13 mouse cellular contexts compared by ENCODE assay signal in genomic region chr1:64796867-64797582, GRCm38 (mm10). TPM values are rescaled to one million over a fixed set of nuclear protein-coding genes. Genes with fewer than 3 reads are reported as not detected.
DNase-seq lines count a peak whose midpoint lies in the region; ATAC-seq lines count a peak whose summit lies in the region.
"Had no signal": no experiment of that assay in that cellular context is flagged by ENCODE, and none has a peak within 500 bp of the region (broad histone marks: within the 10 kb centered on the region; RNA-seq: fewer than 3 reads in every experiment).

No protein-coding gene starts in this region.

- H3K4me1 ChIP-seq in heart, embryonic 11.5 days (ENCODE audit: control insufficient read depth, insufficient read depth, low read length): peaks cover 8% of the 10 kb centered on the region
- H3K4me1 ChIP-seq in embryonic facial prominence, embryonic 10.5 days: peaks cover 24% of the 10 kb centered on the region

- H3K4me3 ChIP-seq in heart, embryonic 11.5 days (ENCODE audit: low read depth, low read length): no peak overlapping the region
- H3K4me3 ChIP-seq in embryonic facial prominence, embryonic 10.5 days: no peak overlapping the region
- H3K4me3 ChIP-seq: heart, embryonic 13.5 days; hindbrain, embryonic 15.5 days; limb, embryonic 12.5 days had no signal

- no peak overlapping the region for H3K9ac ChIP-seq in heart, embryonic 11.5 days (ENCODE audit: low read depth, low read length)
- H3K9ac ChIP-seq: heart, embryonic 13.5 days; hindbrain, embryonic 15.5 days; limb, embryonic 12.5 days; lung, embryonic 14.5 days had no signal

- H3K27me3 ChIP-seq in heart, embryonic 11.5 days (ENCODE audit: control insufficient read depth, insufficient read depth, low read length): no peaks in the 10 kb centered on the region
- H3K27me3 ChIP-seq in embryonic facial prominence, embryonic 10.5 days (replicated peaks; ENCODE audit: low read depth, poor library complexity, severe bottlenecking): no peaks in the 10 kb centered on the region
- H3K27me3 ChIP-seq: heart, embryonic 13.5 days; hindbrain, embryonic 15.5 days; limb, embryonic 12.5 days had no signal

- no peak overlapping the region for H3K4me2 ChIP-seq in heart, embryonic 11.5 days
- H3K4me2 ChIP-seq: heart, embryonic 13.5 days; hindbrain, embryonic 15.5 days; limb, embryonic 12.5 days; lung, embryonic 14.5 days had no signal

- no peak for ATAC-seq in heart, embryonic 11.5 days (replicated peaks; ENCODE audit: insufficient number of reproducible peaks, low FRiP score, low TSS enrichment)
- ATAC-seq in inflammation-experienced regulatory T-cells, adult 6 months: peak; percentile 81

- WGBS in heart, embryonic 11.5 days (ENCODE audit: insufficient replicate concordance): 76% methylated on average over 6 of the region's 6 CpGs
- WGBS in embryonic facial prominence, embryonic 10.5 days: 85% methylated on average over 6 of the region's 6 CpGs

- H3K27ac ChIP-seq in heart, embryonic 11.5 days (ENCODE audit: low read depth, low read length): no peak overlapping the region
- no peak overlapping the region for H3K27ac ChIP-seq in embryonic facial prominence, embryonic 10.5 days (replicated peaks)
- H3K27ac ChIP-seq: heart, embryonic 13.5 days; hindbrain, embryonic 15.5 days; limb, embryonic 12.5 days had no signal

- H3K9me3 ChIP-seq in heart, embryonic 11.5 days (replicated peaks; ENCODE audit: control insufficient read depth, low read length): no peaks in the 10 kb centered on the region
- H3K9me3 ChIP-seq in embryonic facial prominence, embryonic 10.5 days: no peaks in the 10 kb centered on the region
- H3K9me3 ChIP-seq: heart, embryonic 13.5 days; hindbrain, embryonic 15.5 days; limb, embryonic 12.5 days had no signal

- peaks cover 3% of the 10 kb centered on the region; the same call in 1 of the 2 replicates for H3K36me3 ChIP-seq in heart, embryonic 11.5 days (ENCODE audit: control insufficient read depth, insufficient read depth, low read length)
- H3K36me3 ChIP-seq in embryonic facial prominence, embryonic 10.5 days (replicated peaks): peaks cover 12% of the 10 kb centered on the region; the same call in 1 of the 2 replicates
- H3K36me3 ChIP-seq: hindbrain, embryonic 15.5 days had no signal

- DNase-seq in heart, adult 11 months: peak; percentile 92
- DNase-seq in MEL-GATA-1-ER (ENCODE audit: extremely low read depth, low read depth): peak; percentile 61
- DNase-seq in natural killer cell, adult 2 months (ENCODE audit: low spot score in 2 of 2): peak; percentile 63 to 76
- no peak for DNase-seq in embryonic facial prominence, embryonic 10.5 days (ENCODE audit: low spot score)
- no peak for DNase-seq in adrenal gland, postnatal 10 days
- no peak for DNase-seq in right cerebral cortex, postnatal 25 days
- DNase-seq: cerebellum, adult 11 months; lung, embryonic 14.5 days had no signal

RNA-seq across cellular contexts. Expression of gene Fzd5, which starts 59.5 kb away (rescaled TPM):
- 1.4 and 2.2 TPM in 2 replicates for polyA plus RNA-seq in heart, embryonic 11.5 days (2014; fragmentation: Nextera tagmentation; extraction: Ambion mirVana)
- under 1 TPM; 0.35 to 0.97 (median 0.44) TPM for polyA plus RNA-seq in inflammation-experienced regulatory T-cells, adult 6 months (2017; shearing (Covaris generic))
- 1.8 and 2.0 TPM in 2 replicates for polyA plus RNA-seq in embryonic facial prominence, embryonic 10.5 days (2016; fragmentation: Nextera tagmentation; extraction: Ambion mirVana)
- total RNA-seq in adrenal gland, postnatal 10 days (2021): 10 to 100 TPM; 12.1 to 13.7 TPM

Comparison
In these comparisons a context has a peak if more than half of its experiments do, and no peak if none do; other contexts are left out.
1. DNase-seq: peak in heart, adult 11 months (single experiment), MEL-GATA-1-ER (single experiment) and natural killer cell, adult 2 months (2 of 2); none in embryonic facial prominence, embryonic 10.5 days (single experiment), adrenal gland, postnatal 10 days (single experiment) and right cerebral cortex, postnatal 25 days (single experiment).